Mouse (Mus musculus) kidney, adult 18-20 months (tissue): ENCODE measurements around the gene Tagln3.

Source experiments
- DNase-seq: peaks from one replicate; pipeline ENCODE4 v3.0.0; 2021

The Tagln3 gene

DNA sequence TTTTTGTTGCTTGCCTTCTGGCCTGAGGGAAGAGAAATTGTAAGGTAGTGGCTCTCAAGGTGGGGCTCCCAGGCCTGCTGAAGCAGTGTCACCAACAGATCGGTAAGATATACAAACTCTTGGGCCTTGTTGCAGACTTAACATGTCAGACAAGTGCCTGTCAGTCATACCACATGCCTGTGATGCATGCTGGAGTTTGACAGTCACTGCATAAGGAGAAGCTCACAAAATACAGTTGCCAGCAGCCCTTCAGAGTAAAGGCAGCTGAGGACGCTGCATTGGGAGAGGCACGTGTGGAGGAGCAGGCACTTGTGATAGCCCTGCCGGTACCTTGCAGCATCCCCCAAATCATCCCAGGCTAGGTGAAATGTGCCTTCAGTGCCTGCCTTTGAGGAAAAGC lies 6.1 kb downstream of the Tagln3 start:
- no peak for DNase-seq

GRCm38 (mm10) chr16:45714489-45715150 lies 9.8 kb downstream of the Tagln3 start:
- DNase-seq = no peak

GRCm38 (mm10) chr16:45713878-45714277 lies 10.5 kb downstream of the Tagln3 start:
- DNase-seq = no peak

GRCm38 (mm10) chr16:45713261-45713660 lies 11.1 kb downstream of the Tagln3 start:
- no peak for DNase-seq

DNA sequence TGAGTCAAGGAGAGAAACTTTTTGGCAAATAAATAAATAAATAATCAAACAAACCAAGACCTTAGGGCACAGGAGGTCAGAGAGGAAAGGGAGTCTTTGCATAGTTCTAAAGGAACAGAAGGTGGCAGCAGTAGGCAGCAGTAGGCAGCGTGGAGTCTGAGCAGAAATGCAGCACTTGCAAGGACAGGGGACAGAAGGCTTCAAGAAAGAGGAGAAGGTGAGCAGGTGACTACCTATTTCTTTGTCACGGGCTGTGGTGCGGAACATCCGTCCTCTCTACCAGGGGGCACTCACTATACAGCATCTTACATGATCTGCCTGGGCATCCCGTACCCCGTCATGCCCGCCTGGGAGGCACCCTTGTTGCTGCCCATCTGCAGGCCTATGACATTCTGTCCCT lies 13.1 kb downstream of the Tagln3 start:
- no peak for DNase-seq

DNA sequence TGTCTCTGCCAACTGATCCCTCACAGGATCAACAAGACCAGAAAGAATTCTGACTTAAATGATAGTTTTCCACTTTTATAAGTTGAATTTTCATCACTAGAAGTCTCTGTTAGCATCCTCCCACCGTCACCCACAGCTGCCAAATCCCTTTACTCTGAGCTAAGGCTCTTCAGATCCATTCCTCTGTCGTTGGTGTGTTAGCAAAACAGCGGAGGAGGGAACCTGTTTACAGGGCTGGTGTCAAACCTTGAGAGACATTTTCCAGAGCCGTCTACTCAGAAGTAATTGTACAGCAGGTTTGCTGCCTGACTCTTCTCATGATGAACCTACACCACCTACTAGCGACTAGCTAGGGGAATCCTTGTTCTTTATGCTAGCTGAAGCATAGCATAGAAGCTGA lies 25.1 kb downstream of the Tagln3 start:
- DNase-seq = no peak

DNA sequence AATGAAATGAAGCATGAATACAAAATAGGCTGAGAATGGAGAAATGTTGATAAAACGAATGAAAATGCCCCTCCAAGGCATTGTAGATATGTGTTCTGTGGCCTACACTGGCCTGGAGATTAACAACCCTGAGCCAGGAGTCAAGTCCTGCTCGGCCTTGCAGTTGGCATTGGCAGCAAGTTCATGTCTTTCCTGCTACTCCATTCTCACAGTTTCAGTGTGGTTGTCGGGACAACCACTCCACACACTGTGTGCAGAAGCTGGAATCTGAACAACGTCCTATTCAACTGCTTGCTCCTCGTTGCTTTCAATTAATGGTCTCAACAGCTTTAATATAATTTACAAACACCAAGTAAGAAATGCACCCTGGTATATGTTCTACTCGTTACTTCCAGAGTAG lies 26.4 kb downstream of the Tagln3 start:
- no peak for DNase-seq

DNA sequence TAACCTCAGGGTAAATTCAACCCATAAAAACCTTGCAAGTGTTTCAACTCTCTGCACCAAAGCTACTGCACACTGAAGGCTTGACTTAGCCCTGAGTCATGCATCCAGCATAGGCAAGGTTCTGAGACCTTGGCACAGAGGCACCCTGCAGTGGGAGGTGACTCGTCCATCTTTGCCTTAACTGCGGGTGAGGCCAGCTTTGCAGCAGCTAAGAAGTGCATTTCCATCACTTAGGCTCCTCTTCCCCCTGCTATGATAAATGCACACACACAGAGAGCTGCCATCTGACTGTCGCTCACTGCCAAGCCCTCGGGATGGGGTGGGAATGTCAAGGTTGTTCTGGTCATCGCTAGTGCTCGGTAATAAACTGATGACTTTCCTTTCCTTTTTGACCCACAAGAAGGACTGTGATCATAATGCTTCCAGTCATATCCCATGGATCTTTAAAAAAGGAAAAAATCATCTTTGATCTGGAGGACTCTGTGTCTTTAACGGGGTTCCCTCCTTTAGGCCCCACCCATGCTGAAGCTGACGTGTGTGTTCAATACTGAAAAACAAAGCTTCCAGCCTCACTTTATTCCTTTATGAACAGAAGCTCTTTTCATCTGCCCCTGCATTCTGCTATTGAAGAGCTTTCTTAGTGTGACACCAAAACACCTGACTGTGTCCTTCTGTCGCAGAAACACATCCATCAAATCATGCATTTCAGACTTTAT lies 28.8 kb downstream of the Tagln3 start:
- DNase-seq = no peak

DNA sequence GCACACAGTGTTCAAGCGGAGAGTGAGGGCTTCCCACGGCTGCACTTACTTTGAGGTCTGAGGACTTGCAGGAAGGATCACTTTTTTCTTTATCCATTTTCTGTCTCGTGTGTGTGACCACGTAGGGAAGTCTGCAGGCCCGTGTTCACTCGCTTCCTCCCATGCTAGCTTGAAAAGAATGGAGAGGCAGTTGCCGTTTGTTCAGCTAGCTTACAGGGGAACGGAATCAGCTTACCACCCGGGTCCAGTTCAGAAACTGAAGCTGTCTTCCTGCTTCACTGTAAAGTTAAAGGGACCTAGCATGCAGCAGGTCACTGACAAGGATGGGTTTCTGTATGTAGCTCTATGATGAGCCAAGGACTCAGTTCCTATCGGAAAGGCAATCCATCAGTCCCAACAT lies 30.9 kb downstream of the Tagln3 start, which contains the start of gene Tmprss7:
Gene Tmprss7, minus strand, starts transcription at position 101 of the 400 bp plus-strand sequence.
- no peak for DNase-seq

GRCm38 (mm10) chr16:45692851-45693250 lies 31.6 kb downstream of the Tagln3 start:
- DNase-seq = no peak

GRCm38 (mm10) chr16:45690178-45690577 lies 34.2 kb downstream of the Tagln3 start:
- DNase-seq = no peak

- DNase-seq = no peak
Measured at GRCm38 (mm10) chr16:45686833-45687232, 37.6 kb downstream of the Tagln3 start.

GRCm38 (mm10) chr16:45685295-45685694 lies 39.1 kb downstream of the Tagln3 start:
- no peak for DNase-seq

DNA sequence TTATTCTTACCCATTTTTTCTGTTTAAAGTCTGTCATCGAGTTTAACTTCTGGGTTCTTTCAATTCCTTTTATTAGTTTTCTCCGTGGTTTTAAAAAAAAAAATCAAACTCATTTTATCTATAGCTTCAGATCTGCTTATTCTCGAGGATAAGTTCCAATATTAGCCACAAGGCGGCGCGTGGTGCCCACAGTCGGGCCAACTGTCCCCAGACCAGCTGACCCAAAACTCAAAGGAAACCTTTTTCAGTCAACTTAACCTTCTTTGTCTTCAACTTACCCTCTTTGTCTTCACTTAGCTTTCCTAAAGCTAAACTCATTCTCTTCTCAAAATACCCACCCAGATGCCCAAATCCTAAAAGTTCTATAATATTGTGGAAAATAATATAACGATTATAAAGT lies 39.6 kb downstream of the Tagln3 start:
- DNase-seq = peak; percentile 69

DNA sequence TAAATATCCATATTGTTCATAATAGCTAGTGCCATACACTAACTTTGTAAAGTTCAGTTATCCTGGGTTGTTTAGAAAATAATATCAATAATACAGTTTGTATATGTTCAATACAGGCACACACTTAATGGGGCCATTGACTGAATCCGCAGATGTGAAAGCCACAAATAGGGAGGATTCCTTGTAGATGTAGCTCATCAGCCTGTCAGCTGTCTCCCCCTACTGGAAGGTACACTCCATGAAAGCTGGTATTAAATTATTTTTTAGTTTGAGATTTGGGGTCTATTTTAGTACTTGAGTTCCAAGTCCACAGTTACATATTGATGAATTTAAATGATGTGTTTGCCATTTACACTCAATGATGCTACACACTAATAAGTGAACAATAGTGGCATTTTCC lies 47.9 kb downstream of the Tagln3 start:
- DNase-seq = no peak

GRCm38 (mm10) chr16:45670005-45670404 lies 54.4 kb downstream of the Tagln3 start:
- DNase-seq = no peak

DNA sequence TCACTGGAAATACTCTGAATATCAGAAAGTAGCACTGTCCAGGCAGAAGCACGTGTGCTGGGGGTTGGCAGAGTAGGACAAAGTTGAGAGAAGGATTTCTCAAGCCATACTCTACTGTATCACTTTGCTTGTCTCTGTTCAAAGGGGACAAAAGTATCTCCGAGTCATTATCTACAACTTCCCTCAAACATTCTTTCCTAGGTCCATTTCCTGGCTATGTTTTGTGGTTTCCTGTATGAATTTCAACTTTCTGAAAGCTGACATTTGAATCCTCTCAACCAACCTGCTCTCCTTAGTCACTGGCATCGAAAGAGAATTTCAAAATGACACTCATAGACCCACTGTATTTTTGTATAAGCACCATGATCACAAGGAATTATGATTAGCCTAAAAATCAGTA lies 56.2 kb downstream of the Tagln3 start:
- DNase-seq = no peak

GRCm38 (mm10) chr16:45666136-45666535 lies 58.3 kb downstream of the Tagln3 start:
- DNase-seq = no peak

GRCm38 (mm10) chr16:45662381-45662780 lies 62.0 kb downstream of the Tagln3 start:
- DNase-seq = no peak
